Mouse (Mus musculus): ENCODE results near the gene Gm42878. TPM values are rescaled to one million over a fixed set of nuclear protein-coding genes. Genes with fewer than 3 reads are reported as not detected.

Gm42878 gene
- total RNA-seq (2021) = not detected

DNA sequence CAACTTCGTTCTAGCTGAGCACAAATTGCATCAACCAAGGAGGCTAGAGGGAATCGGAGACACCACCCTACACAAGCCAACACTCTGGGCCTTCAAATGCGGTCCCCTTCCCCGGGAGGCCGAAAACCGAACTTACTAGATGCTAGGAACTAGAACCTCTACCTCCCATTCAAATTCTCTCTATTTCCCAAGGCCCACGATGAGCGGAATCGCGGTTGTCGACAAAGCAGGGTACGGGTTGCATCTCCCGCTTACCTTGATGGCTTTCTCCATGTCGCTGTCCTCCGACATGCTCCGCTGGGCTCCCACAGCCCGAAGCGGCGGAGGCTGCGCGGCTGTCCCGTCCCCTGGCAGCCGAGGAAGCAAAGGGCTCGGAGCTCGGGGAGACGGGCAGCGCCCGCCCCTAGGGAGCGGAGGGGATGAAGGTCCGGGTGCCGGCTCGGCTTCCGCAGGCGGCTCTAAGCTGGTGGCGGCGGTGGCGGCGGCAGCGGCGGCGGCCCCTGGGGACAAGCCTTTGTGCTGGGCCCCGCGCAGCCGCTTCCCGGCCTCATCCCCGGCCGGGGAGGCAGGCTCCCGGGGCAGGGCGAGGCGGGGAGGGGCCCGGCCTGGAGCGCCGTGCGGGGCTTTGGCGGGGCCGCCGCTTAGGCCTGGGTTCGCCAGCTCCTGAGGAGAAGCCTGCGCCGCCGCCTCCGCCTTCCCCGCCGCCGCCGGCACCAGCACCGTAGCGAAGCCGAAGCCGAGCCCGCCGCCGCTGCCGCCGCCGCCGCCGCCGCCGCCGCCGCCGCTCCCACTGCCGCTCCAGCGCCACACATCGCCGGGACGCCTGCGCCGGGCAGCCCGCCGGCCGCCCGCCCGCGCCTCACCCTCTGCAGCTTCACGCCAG is at the start of gene Gm42878, which contains the start of gene Adam1a:
Gene Gm42878 (minus strand): TSS at position 573 of the 883 bp plus-strand sequence.
Gene Adam1a (minus strand): TSS at position 573 of the 883 bp plus-strand sequence.
- intact Hi-C loops (cut with DNase I) = loop anchor here (5.0 kb wide), 1 partner anchor 47 kb away; the partner anchor contains the start of gene Aldh2
- DNase-seq (ENCODE audit: low spot score in 2 of 2) = no peak

DNA sequence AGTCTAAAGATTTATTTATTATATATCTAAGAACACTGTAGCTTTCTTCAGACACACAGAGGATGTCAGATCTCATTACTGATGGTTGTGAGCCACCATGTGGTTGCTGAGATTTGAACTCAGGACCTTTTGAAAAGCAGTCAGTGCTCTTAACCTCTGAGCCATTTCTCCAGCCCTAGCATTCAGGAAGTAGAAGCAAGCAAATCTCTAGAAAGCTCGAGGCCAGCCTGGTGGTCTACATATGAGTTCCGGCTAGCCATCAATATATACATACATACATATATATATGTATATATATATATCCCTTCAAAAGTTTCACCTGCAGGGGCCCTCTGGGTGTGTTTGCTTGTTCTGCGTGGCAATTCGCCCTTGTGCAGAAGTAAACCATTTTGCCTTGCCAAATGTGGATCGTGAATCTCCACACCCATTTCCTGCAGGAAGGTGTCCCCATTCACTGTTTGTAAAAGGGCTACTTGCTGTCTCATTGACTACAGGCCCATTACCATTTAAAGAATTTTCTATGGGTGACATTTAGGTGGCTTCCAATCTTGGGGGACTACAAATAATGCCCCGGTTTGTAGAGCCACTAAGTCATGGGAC is 49.5 kb upstream of the Gm42878 start:
- intact Hi-C loops (cut with DNase I) = loop anchor here (5.0 kb wide), 1 partner anchor 48 kb away; the partner anchor contains the start of genes Adam1a, Gm42878 and Mapkapk5
- DNase-seq (ENCODE audit: low spot score in 2 of 2) = no peak

DNA sequence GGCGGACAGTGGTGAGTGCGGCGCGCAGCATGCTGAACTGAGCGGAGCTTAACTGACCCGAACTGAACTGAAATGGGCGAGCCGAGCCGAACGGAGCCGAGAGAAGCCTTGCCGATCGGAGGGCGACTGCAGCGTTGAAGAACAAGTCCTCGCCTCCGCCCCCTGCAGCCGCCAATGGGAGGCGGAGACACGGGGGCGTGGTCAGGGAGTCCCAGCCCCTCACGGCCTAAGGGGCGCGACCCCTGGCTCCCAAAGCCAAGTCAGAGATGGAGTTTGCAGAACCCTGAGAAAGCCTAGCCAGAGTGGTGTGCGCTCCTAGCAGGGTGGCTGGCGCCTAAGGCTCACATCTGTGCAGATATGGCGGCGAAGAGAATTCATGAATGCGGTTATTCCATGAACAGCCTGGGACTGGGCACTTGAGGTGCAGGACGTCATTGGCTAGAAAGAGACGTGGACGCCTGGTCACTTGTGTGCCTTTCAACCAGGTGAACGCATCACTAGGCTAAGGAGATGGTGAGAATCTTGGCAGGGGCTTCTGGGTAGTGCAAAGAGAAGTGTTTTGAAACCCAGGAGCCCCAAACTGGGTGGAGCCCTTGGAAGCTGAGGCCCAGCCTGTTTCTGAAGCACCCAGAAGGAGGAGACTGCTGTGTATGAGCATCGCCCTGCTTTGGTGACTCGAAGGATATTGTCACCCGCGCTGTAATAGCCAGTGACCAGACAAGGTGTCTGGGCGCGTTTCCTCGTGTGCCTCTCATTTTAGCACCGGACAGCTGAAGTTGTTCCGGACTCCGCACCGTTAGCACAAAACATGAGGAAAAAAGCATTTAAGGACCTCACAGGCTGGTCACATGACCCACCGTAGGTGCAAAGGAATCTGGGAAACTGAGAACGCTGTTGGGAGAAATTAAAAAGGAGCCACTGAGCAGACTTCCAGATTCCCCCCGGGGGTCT is 48.4 kb upstream of the Gm42878 start, which contains the start of gene Aldh2:
Gene Aldh2 (minus strand): TSS at position 374 of the 951 bp plus-strand sequence.
- peak; percentile 75 to 77 for DNase-seq (ENCODE audit: low spot score in 2 of 2)
- intact Hi-C loops (cut with DNase I) = loop anchor here (5.0 kb wide), 1 partner anchor 46 kb away; the partner anchor contains the start of genes Adam1a, Gm42878 and Mapkapk5

DNA sequence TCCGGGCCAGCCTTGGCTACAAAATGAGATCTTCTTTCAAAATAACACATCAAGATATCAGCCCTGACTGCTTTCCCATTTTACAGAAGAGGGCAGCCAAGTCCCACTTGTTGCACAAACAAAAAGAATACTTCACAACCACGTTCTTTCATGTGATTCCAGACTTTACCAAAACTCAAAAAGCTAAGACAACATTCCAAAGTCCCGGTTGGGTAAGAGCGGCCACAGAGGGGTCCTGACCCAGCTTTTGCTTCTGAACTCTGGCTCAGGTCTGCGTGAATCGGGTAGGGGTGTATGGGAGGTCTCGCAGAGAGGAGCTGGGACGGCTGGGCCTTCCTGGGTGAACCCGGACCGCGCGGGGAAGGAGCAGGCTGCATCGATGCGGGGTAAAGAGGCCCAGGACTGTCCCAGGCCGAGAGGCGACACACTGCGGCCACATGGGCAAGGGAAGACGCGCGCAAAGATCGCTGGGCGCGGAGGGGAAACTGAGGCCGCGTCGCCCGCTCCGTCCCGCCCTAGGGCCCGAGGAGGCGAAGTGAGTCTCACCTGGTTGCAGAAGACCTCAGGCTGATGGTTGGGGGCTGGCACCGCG is 47.6 kb upstream of the Gm42878 start:
- intact Hi-C loops (cut with DNase I) = loop anchor here (5.0 kb wide), 1 partner anchor 46 kb away; the partner anchor contains the start of genes Adam1a, Gm42878 and Mapkapk5
- no peak for DNase-seq (ENCODE audit: low spot score in 2 of 2)

DNA sequence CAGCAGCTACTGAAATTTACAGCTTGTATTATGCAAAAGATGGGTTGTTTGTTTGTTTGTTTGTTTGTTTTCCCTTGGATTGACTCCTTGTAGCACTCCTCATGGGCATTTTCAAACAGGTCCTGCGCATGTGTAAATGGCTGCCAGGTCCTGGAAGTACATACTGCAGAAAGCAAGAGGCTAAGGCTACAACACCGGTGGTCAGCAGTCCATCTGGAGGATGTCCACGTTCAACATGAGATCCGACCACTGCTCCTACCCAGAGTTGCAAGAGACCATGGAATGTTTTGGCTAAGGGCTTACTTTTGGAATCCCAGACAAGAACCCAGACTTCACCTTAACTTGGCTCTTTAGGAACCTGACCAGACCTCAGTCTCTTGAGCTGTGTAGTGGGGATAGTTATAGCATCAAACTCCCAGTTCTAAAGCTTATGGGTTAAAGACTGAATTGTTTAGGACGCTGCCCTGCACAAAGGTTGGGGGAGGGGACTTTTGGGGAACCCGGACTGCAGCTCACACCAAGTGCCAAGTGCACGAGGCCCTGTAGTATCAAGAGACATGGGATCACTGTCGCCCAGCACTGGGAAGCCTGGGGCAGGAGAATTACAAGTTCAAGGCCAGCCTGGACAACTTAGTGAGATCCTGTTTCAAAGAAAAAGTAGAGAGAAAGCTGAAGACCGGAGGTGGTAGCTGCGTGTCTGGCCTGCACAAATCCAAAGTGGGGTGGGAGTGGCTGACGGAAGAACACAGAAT is 47.0 kb upstream of the Gm42878 start:
- intact Hi-C loops (cut with DNase I) = loop anchor here (5.0 kb wide), 1 partner anchor 45 kb away; the partner anchor contains the start of genes Adam1a, Gm42878 and Mapkapk5
- no peak for DNase-seq (ENCODE audit: low spot score in 2 of 2)

DNA sequence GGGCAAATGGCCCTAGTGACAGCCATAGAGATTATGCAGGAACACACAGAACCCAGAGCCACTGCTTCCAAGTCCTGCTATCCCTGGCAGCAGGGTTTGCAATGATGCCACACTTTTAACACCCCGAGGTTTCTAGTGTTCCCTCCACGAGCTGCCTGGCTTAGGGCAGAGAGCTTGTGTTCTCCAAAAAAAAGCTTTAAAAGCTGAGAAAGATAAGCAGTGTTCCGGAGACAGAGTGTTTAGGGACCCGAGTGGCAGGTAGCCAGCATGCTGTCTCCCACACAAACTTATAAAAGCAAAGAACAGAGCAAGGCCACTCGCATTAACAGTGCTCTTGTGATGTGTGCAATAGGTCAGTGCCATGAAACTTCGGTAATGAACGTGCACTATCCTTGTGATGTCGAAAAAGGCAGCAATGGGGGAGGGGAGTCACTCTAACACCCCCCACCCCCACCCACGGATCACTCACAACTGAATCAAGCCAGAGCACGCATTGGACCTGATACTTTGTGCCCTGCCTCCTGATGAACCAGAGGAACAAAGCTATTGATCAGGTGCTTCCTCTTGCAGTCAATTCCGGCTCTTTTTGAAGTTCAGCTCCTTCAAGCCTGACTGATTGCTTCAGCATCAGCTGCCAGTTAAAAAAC is 46.3 kb upstream of the Gm42878 start:
- no peak for DNase-seq (ENCODE audit: low spot score in 2 of 2)
- intact Hi-C loops (cut with DNase I) = loop anchor here (5.0 kb wide), 1 partner anchor 44 kb away; the partner anchor contains the start of genes Adam1a, Gm42878 and Mapkapk5

DNA sequence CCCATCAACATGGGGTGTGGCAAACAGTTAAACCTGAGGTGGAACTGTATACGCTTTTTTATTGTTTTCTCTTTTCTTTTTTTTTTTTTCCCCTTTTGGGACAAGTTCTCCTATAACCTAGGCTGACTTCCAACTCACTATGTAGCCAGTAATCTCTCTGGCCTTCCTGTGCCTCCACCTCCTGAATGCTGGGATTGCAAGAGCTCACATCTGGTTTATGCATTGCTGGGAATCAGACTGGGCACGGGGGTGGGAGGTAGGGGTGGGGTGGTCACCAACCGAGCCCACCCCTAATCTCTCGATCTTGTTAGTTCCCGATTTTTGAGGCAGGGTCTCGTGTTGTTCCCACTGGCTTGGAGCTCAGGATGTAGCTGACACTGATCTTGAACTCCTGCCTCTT is 44.6 kb upstream of the Gm42878 start:
- intact Hi-C loops (cut with DNase I) = loop anchor here (5.0 kb wide), 1 partner anchor 43 kb away; the partner anchor contains the start of genes Adam1a, Gm42878 and Mapkapk5
- DNase-seq (ENCODE audit: low spot score in 2 of 2) = no peak

DNA sequence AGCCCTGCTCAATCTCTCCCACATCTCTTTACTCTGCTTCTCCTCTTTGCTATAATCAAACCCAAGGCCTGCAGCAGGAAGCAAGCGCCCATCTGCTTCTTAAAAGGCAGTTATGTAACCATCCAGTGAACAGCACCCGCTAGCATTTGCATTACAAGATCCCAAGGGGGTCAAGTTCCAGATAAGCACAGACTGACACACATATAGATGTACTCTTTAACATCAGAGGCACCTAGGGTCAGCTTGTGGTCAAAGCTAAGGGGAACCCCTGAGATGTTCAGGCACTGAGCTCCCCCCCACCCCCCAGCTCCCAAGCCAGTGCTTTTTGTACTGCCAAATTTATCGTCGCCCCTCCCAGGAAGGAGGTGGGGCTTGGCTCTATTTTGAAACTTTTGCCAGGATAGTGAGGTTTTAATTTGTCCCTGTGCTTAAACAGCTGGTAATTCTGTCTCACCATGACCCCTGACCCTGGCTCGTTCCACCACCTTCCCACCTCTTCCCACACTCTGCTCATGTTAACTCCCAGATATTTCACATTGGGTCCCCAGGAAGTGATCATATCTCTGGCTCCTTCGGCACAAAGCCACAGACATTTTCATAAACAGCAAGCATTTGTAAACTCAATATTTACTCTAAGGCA is 41.2 kb upstream of the Gm42878 start:
- intact Hi-C loops (cut with DNase I) = no loop called here
- peak; percentile 69 to 70 for DNase-seq (ENCODE audit: low spot score in 2 of 2)

DNA sequence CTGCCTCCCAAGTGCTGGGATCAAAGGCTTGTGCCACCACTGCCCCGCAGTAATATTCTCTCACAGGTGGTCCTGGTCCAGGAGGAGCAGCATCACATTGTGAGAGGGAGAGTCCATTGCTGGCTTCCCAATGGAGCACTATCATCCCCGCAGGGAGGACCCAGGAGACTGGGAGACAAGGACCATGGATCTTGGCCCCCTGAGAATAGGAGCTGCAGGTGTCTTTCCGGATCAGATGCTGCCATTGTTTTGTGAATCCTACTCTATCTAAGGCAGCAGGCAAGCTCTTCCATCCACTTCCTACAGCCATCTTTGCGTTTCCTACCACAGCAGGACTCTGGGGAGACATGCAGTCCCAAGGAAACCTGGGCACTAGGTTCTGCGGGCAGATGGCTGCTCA is 40.4 kb upstream of the Gm42878 start:
- DNase-seq (ENCODE audit: low spot score in 2 of 2) = no peak
- intact Hi-C loops (cut with DNase I) = no loop called here

DNA sequence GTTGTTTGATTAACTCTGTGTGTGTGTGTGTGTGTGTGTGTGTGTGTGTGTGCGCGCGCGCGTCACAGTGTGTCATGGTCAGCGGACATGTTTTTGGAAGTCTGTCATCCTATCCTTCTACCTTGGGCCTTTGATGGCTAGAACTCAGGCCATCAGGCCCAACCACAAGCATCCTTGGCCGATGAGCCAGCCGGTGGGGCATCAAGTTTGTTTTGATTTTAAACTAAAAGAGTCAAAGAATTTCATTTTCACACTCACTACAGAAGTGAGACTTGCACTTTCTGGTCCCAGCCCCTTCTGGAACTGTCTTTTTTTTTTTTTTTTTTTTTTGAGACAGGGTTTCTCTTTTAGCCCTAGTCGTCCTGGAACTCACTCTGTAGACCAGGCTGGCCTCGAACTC is 39.7 kb upstream of the Gm42878 start:
- no peak for DNase-seq (ENCODE audit: low spot score in 2 of 2)
- intact Hi-C loops (cut with DNase I) = no loop called here

DNA sequence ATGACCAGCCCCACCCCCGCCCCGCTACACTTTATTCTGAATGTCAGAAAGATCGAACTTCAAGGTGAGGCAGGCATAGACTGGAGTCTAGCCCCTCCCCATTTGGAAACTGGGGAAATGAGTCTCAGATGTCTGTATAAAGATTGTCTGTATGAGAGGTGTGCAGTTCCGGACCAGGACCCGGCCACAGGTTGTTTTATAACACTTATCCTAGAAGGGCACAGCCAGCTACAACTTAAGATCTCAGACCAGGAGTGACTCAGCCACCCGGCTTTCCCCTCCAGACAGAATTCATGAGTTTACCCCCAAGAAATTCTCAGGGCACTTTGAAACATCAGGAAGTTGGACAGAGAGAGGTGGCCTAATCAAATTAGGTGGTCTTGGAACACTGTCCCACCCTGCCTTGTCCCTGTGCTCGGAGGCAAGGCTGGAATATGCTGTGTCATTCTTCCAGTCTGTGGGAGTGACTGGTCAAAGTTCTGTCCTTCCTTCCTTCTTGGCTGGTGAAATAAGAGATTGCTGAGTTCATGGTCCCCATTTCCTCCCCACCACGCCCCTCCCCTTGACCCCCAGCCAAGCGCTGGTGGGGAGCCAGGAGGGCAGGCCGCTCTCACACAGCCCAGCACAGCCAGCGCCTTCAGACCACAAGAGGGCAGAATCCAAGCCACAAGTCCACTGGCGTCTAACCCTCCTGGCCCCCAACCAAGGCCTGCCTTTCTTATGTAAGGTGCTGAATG is 38.7 kb upstream of the Gm42878 start:
- intact Hi-C loops (cut with DNase I) = no loop called here
- DNase-seq (ENCODE audit: low spot score in 2 of 2) = peak; percentile 51 to 65

DNA sequence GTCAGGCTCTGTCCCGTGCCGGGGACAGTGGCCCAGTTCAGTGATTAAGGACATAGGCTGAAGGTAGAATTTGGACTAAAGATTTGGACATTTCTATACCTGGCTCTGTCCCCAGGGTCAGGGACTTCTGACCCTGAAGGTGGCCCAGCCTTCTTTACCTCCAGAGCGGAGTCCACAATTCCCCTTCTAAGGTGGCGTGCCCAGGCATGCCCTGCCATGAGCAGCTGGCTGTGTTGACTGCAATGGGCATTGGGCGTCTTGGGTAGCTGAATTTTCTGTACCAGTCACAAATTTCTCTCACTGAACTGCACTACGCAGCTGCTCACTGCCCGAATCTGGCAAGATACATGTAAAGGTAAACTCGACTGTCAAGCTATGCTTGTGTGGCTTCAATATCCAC is 36.7 kb upstream of the Gm42878 start:
- DNase-seq (ENCODE audit: low spot score in 2 of 2) = no peak
- intact Hi-C loops (cut with DNase I) = no loop called here

DNA sequence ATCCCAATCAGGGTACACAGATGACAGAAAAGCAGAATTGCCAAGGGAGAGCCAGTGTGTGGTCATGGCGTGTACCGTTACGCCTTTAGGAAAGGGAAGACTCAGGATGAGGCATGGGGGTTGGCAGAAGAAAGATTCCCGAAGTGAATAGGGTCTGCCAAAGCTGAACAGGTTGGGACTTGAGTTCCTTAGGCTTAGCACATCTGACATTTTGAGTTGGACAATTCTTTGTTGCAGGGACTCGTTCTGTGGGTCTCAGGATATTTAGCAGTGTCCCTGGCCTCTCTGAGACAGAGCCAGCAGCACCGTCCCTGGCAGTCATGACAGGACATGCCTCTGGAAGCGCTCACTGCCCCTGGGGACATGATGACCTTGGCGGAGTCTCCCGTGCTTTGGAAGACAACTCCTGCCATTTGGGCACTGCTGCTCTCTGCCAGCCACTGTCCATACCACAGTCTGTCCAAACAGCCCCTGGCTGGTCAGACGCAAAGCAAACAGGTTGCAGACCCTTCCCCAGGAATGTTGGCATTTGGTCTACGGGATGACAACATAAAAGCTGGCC is 31.7 kb upstream of the Gm42878 start:
- no peak for DNase-seq (ENCODE audit: low spot score in 2 of 2)
- intact Hi-C loops (cut with DNase I) = no loop called here

DNA sequence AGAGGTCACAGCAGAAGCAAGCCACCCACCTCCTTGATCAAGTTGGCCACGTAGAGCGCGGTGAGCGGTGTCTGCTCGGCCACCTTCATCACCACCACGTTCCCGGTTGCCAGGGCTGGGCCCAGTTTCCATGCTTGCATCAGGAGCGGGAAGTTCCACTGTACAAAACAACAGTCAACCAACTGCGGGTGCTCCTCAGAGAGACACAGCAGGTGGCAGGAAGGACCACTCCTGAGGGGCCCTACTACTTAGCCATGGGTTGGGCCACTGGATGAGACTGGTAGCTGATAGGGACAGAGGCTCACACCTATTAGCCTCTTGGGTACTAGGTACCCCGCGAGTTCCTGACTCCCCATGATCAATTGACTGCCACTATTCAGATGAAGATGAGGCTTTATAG is 30.6 kb upstream of the Gm42878 start:
- intact Hi-C loops (cut with DNase I) = no loop called here

DNA sequence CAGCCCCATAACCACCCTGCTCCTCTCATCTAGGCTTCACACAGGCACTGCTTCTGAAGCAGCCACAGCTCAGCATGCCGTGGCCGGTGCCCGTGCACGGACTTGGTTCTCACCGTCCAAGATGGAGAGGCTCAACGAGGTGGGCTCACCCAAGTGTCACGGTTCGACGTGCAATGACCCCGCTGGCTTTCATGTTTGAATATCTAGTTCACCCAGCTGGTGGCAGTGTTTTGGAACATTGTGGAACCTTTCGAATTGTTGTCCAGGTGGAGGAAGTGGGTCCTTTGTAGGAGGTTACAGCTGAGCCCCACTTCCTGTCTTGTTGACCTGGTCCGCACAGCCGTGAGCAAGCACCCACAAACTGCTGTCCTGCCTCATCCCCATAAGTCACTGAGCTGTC is 28.9 kb upstream of the Gm42878 start:
- intact Hi-C loops (cut with DNase I) = no loop called here
- DNase-seq (ENCODE audit: low spot score in 2 of 2) = no peak

More for the DNA sequence above, 30.6 kb upstream of the Gm42878 start:
- DNase-seq (ENCODE audit: low spot score in 2 of 2) = no peak

DNA sequence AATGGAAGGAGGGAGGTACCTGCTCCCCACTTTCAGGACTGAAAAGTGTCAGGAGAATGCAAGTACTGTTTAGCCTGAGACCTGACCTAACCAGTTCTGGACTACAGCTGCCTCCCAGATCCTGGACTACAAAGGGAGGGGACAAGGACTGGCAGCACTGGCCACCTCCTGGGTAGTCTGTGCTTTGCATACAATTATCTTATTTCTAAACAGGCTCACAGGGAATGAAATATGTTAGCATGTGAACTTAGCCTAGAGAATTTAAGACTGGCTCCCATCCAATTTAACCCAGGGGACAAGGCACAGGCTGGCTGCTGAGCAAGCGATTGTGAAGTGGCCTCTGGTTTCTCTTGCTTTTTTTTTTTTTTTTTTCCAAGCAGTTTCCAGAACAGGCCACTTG is 25.5 kb upstream of the Gm42878 start:
- DNase-seq (ENCODE audit: low spot score in 2 of 2) = no peak
- intact Hi-C loops (cut with DNase I) = no loop called here

Data from left cerebral cortex, postnatal 36 days (tissue).